Mouse (Mus musculus): ENCODE results near the gene Slc44a2.

DNA sequence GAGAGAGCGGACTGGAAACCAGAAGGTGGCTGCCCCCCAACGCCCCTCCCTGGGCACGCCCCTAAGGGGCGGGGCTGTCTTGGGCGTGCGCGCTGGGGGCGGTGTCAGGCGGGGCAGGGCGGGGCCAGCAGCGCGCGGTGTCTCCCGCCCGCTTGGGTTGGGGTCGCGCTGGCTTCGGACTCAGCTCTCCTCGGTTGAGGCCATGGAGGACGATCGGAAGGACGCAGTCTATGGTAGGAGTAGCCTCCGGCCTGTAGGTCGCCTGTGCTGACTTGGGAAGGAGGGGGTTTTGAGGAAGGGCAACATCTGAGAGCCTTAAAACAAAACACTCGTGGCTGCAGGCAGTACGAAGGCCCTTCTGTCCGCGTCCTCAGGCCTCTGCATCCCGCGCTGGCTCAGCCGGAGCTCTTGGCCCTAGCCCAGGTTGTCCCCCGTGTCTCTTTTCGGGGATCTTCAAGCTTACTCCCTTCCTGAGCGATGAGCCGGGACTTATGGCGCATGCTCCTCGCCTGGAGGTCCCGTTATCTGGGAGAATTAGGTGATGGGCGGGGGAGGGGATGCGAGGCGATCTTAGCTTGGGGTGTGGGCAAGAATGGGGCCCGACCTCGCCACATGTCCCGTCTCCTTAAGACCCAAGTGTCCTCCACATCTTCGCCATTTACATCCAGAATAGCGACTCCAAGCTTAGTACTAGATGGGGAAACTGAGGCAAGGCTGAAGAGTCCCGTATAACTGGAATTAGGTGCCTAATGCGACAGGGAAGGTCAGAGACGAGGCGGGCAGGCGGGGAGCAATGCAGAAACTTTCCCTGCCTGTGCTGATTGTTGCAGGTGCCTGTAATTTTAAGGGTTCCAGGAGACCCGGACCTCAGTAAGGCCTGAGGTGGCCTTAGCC lies at the start of gene Slc44a2:
- TF ChIP-seq CTCF (IDR thresholded peaks at IDR 0.05; ENCODE audit: control insufficient read depth, insufficient read depth, insufficient replicate concordance, low read depth, low read length), result no peak
- peak; percentile 60 for TF ChIP-seq POLR2A (IDR thresholded peaks at IDR 0.05; ENCODE audit: control insufficient read depth, low read depth, low read length)

All from testis, adult 2 months (tissue).